Mouse (Mus musculus): ENCODE results near the gene Mapk12. TPM values are rescaled to one million over a fixed set of nuclear protein-coding genes. Genes with fewer than 3 reads are reported as not detected.

The Mapk12 gene
- total and polyA plus RNA-seq, 3 experiments, result 0.18 TPM; not detected in 2

GRCm38 (mm10) chr15:89175411-89176155 is 35.1 kb upstream of the Mapk12 start:
- no peak overlapping the region for H3K9ac ChIP-seq (ENCODE audit: control insufficient read depth, low read depth, low read length, poor library complexity, severe bottlenecking)
- no peak for DNase-seq (ENCODE audit: low read depth, low spot score)
- TF ChIP-seq UBTF (IDR thresholded peaks at IDR 0.05; ENCODE audit: borderline replicate concordance, insufficient read depth, low read depth, low read length), result no peak
- no peak for TF ChIP-seq USF1 (IDR thresholded peaks at IDR 0.05; ENCODE audit: low read depth, low read length)
- no peak for TF ChIP-seq ZNF384 (IDR thresholded peaks at IDR 0.05; ENCODE audit: low read depth, low read length)
- TF ChIP-seq BHLHE40 (IDR thresholded peaks at IDR 0.05; ENCODE audit: borderline replicate concordance, low read depth, low read length), result no peak
- no peak for TF ChIP-seq TAL1 (IDR thresholded peaks at IDR 0.05; ENCODE audit: low read length)
- no peak for TF ChIP-seq MYB (IDR thresholded peaks at IDR 0.05; ENCODE audit: low read depth, low read length)
- TF ChIP-seq POLR2AphosphoS2 (IDR thresholded peaks at IDR 0.05; ENCODE audit: low read length), result no peak
- TF ChIP-seq HCFC1 (IDR thresholded peaks at IDR 0.05; ENCODE audit: low read depth, low read length), result no peak
- TF ChIP-seq EP300 (IDR thresholded peaks at IDR 0.05; ENCODE audit: low read depth in 1 of 2, low read length in 2 of 2), result no peak
- TF ChIP-seq E2F4 (IDR thresholded peaks at IDR 0.05; ENCODE audit: borderline replicate concordance, low read depth, low read length), result no peak
- no peak for TF ChIP-seq KAT2A (conservative IDR thresholded peaks at IDR 0.05; ENCODE audit: low read depth, low read length)
- TF ChIP-seq CHD2 (IDR thresholded peaks at IDR 0.05; ENCODE audit: low read length), result no peak
- TF ChIP-seq POLR2AphosphoS5 (IDR thresholded peaks at IDR 0.05; ENCODE audit: borderline replicate concordance, low read depth, low read length), result no peak
- no peak for TF ChIP-seq CTCF (IDR thresholded peaks at IDR 0.05 in 2 of 3, conservative IDR thresholded peaks at IDR 0.05 in 1 of 3; ENCODE audit: control insufficient read depth in 1 of 3, insufficient read depth in 1 of 3, low read depth in 2 of 3, low read length in 3 of 3, poor library complexity in 1 of 3, severe bottlenecking in 1 of 3)
- TF ChIP-seq CHD1 (IDR thresholded peaks at IDR 0.05; ENCODE audit: low read depth, low read length), result no peak
- TF ChIP-seq ETS1 (IDR thresholded peaks at IDR 0.05; ENCODE audit: low read depth, low read length), result no peak
- peaks cover 4 to 16% of the 10 kb centered on the region in 2 experiments; a peak in 3 of 4 replicates for H3K4me1 ChIP-seq (ENCODE audit: control insufficient read depth in 1 of 2, insufficient read depth in 2 of 2, low read length in 2 of 2)
- no peak overlapping the region for H3K4me3 ChIP-seq (ENCODE audit: control insufficient read depth in 1 of 2, insufficient read depth in 1 of 2, low read depth in 2 of 2, low read length in 2 of 2)
- H3K79me2 ChIP-seq (ENCODE audit: control insufficient read depth, insufficient read depth, low read length, poor library complexity), result no peaks in the 10 kb centered on the region
- H3K36me3 ChIP-seq (ENCODE audit: control insufficient read depth in 1 of 2, insufficient read depth in 2 of 2, low read length in 2 of 2), result peaks cover 0 to 11% of the 10 kb centered on the region in 2 experiments; a peak in 2 of 4 replicates
- H3K27me3 ChIP-seq (ENCODE audit: control insufficient read depth in 1 of 2, insufficient read depth in 2 of 2, low read length in 2 of 2), result no peaks in the 10 kb centered on the region
- no peaks in the 10 kb centered on the region for H3K9me3 ChIP-seq (replicated peaks; ENCODE audit: insufficient read depth, low read length)
- H3K27ac ChIP-seq (ENCODE audit: control insufficient read depth, low read depth, low read length), result no peak overlapping the region

- H3K79me2 ChIP-seq (ENCODE audit: control insufficient read depth, insufficient read depth, low read length, poor library complexity), result no peaks in the 10 kb centered on the region
- H3K9ac ChIP-seq (ENCODE audit: control insufficient read depth, low read depth, low read length, poor library complexity, severe bottlenecking), result no peak overlapping the region
- TF ChIP-seq TCF12 (IDR thresholded peaks at IDR 0.05; ENCODE audit: low read depth, low read length) (no peak), HCFC1 (IDR thresholded peaks at IDR 0.05; ENCODE audit: low read depth, low read length) (no peak), POLR2AphosphoS2 (IDR thresholded peaks at IDR 0.05; ENCODE audit: low read length) (no peak), MAFK (IDR thresholded peaks at IDR 0.05; ENCODE audit: borderline replicate concordance, low read depth, low read length) (no peak), SIN3A (IDR thresholded peaks at IDR 0.05; ENCODE audit: low read length) (no peak), RCOR1 (IDR thresholded peaks at IDR 0.05; ENCODE audit: low read depth, low read length) (no peak), POLR2AphosphoS5 (IDR thresholded peaks at IDR 0.05; ENCODE audit: borderline replicate concordance, low read depth, low read length) (no peak), CTCF (IDR thresholded peaks at IDR 0.05 in 2 of 3, conservative IDR thresholded peaks at IDR 0.05 in 1 of 3; ENCODE audit: control insufficient read depth in 1 of 3, insufficient read depth in 1 of 3, low read depth in 2 of 3, low read length in 3 of 3, poor library complexity in 1 of 3, severe bottlenecking in 1 of 3) (no peak), MYC (IDR thresholded peaks at IDR 0.05; ENCODE audit: low read depth, low read length) (no peak), KAT2A (conservative IDR thresholded peaks at IDR 0.05; ENCODE audit: low read depth, low read length) (no peak), POLR2A (IDR thresholded peaks at IDR 0.05; ENCODE audit: control insufficient read depth in 1 of 2, insufficient read depth in 1 of 2, low read depth in 1 of 2, low read length in 2 of 2, poor library complexity in 1 of 2) (no peak), ETS1 (IDR thresholded peaks at IDR 0.05; ENCODE audit: low read depth, low read length) (no peak), MAZ (IDR thresholded peaks at IDR 0.05; ENCODE audit: low read depth, low read length) (no peak)
- no peak for DNase-seq (ENCODE audit: low read depth, low spot score)
- H3K4me3 ChIP-seq (ENCODE audit: control insufficient read depth in 1 of 2, insufficient read depth in 1 of 2, low read depth in 2 of 2, low read length in 2 of 2), result no peak overlapping the region
- H3K27me3 ChIP-seq (ENCODE audit: control insufficient read depth in 1 of 2, insufficient read depth in 2 of 2, low read length in 2 of 2), result no peaks in the 10 kb centered on the region
- peaks cover 0 to 11% of the 10 kb centered on the region in 2 experiments; a peak in 2 of 4 replicates for H3K36me3 ChIP-seq (ENCODE audit: control insufficient read depth in 1 of 2, insufficient read depth in 2 of 2, low read length in 2 of 2)
- H3K4me1 ChIP-seq (ENCODE audit: control insufficient read depth in 1 of 2, insufficient read depth in 2 of 2, low read length in 2 of 2), result peaks cover 4 to 18% of the 10 kb centered on the region in 2 experiments; a peak in 3 of 4 replicates
- H3K9me3 ChIP-seq (replicated peaks; ENCODE audit: insufficient read depth, low read length), result no peaks in the 10 kb centered on the region
- no peak overlapping the region for H3K27ac ChIP-seq (ENCODE audit: control insufficient read depth, low read depth, low read length)
Measured at GRCm38 (mm10) chr15:89174889-89175339, 34.4 kb upstream of the Mapk12 start.

Data from MEL (cell line).